Mouse (Mus musculus): ENCODE data around the gene Cox8b. TPM values are rescaled to one million over a fixed set of nuclear protein-coding genes. Genes with fewer than 3 reads are reported as not detected.

Cox8b gene
- polyA plus RNA-seq, 1 experiment from 2014 or later, result not detected

DNA sequence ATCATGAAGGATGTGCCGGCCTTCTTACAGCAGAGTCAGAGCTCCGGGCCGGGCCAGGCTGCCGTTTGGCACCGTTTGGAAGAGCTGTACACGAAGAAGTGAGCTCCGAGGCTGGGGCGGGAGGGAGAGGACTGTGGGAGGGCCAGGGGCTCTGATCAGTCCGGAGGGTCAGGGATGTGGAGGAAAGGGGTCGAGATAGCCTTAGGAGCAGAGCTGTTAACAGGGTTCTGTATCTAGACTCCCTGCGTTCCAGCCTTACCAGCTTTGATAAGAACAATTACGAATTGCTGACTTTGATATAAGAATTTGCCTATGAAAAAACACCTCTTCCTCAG is 17.8 kb downstream of the Cox8b start:
- WGBS, result 0% methylated on average over 12 of the region's 12 CpGs
- H3K4me3 ChIP-seq, result peak overlapping the region; percentile 62
- peak; percentile 57; the same call in 1 of the 2 replicates for ATAC-seq (ENCODE audit: low FRiP score, low read depth)
- peaks cover 14% of the 10 kb centered on the region for H3K36me3 ChIP-seq
- H3K4me2 ChIP-seq, result peak overlapping the region; percentile 61
- no peaks in the 10 kb centered on the region for H3K27me3 ChIP-seq
- H3K27ac ChIP-seq (replicated peaks), result peak overlapping the region; percentile 86
- peaks cover 19% of the 10 kb centered on the region for H3K4me1 ChIP-seq (replicated peaks)
- H3K9ac ChIP-seq, result peak overlapping the region; percentile 69
- H3K9me3 ChIP-seq, result no peaks in the 10 kb centered on the region

DNA sequence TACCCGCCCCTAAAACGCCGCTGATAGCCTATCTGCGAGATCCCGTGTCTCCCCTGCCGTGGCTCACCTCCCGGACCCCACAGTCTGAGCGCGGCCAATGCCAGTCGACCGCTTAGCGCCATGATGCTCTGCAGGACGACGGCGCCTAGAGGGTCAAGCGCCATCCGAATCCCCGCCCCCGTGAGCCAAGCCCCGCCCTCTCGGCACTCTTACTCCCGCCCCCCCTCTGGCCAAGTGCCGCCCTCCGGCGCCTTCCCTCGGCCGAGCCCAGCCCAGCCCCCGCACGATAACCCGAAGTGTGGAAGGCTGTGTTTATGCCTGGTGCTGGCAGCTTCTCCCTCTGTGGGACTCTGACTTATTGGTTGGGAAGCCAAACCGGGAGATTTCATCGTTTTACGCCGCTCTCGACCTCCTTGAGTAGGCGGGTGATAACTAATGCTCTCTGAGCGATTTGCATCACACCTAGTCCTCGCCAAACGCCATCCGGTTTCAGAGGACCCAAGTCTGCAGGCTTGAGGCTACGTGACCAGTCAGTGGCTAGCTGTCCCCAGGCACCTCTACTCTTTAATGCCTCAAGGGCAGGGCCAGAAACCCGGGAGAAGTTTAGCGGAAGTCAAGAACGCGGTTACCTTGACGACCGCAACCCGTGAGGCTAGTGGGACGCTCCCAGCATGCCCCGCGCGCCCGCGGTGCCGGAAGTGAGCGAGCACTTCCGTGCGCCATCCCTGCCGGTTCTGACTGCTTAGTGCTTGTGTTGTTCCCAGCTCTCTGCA is 18.4 kb downstream of the Cox8b start, which contains the start of the genes Psmd13 and Sirt3:
TSS of gene Psmd13 (plus strand) at position 273 of the 773 bp plus-strand sequence.
TSS of gene Sirt3 (minus strand) at position 614 of the 773 bp plus-strand sequence.
- peak within 1 kb of the TSS; percentile 86 for H3K27ac ChIP-seq (replicated peaks)
- ATAC-seq (ENCODE audit: low FRiP score, low read depth), result peak; percentile 95
- H3K9ac ChIP-seq, result peak within 1 kb of the TSS; percentile 69
- peak within 1 kb of the TSS; percentile 62 for H3K4me3 ChIP-seq
- peak within 1 kb of the TSS; percentile 61 for H3K4me2 ChIP-seq
- under 1% methylated on average over 59 of the region's 59 CpGs for WGBS
- H3K27me3 ChIP-seq, result no peaks in the 10 kb centered on the region
- peaks cover 9% of the 10 kb centered on the region; the same call in 1 of the 2 replicates for H3K36me3 ChIP-seq
- H3K4me1 ChIP-seq (replicated peaks), result peaks cover 19% of the 10 kb centered on the region
- no peaks in the 10 kb centered on the region for H3K9me3 ChIP-seq

DNA sequence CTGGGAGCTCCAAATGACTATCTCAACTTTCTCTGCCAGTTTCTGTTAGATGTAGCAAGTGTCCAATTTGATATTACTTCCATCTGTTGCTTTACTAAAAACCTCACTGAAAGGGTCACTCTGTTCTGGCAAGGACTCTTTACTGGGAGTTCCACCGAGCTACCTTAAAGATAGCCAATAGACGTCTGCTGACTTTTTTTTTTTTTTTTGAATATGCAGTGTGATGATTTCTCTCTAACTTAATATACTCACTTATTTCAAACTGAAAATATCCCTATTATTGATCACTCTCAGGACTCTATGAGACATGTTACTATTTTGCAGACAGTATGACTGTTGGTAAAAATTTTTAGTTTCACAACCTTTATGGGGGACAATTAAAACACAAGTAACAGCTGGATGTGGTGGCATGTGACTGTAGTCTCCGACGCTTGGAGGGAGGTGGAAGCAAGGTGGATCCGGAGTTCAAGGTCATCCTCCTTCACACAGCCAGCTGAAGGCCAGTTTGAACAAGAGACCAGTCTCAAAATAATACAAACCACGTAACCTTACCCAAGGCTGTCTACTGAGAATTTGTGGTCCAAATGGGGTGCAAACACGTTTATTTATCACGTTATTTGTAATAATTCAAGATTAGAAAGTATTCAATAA is 19.3 kb downstream of the Cox8b start:
- Histone ChIP-seq H3K4me3 (peak overlapping the region; percentile 62), H3K36me3 (peaks cover 2% of the 10 kb centered on the region; the same call in 1 of the 2 replicates), H3K27ac (replicated peaks) (peak overlapping the region; percentile 86), H3K9me3 (no peaks in the 10 kb centered on the region), H3K9ac (peak overlapping the region; percentile 65), H3K27me3 (no peaks in the 10 kb centered on the region), H3K4me2 (peak overlapping the region; percentile 61), H3K4me1 (replicated peaks) (peaks cover 19% of the 10 kb centered on the region)
- 26% methylated on average over 8 of the region's 8 CpGs for WGBS
- ATAC-seq (ENCODE audit: low FRiP score, low read depth), result no peak

DNA sequence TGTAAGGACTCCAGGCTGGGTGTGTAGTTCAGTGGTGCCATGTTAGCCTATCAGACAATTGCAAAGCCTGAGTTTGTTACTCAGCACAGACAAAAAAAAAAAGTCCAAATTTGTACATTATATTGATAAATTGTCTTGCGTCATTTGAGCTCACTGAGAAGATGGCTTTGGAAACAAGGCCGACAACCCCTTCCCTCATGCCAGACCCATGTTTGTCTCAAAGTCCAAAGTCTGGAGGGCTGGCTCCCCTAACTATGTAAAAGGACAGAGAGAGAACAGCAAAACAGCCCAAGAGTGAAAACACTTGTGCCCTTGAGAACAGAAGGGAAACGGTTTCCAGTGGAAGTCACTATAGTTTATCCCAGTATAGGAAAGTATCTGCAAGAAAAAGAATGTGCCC is 19.8 kb downstream of the Cox8b start:
- 90% methylated on average over 3 of the region's 3 CpGs for WGBS
- Histone ChIP-seq H3K27me3 (no peaks in the 10 kb centered on the region), H3K36me3 (peaks cover 5% of the 10 kb centered on the region; the same call in 1 of the 2 replicates), H3K9me3 (no peaks in the 10 kb centered on the region), H3K4me2 (peak overlapping the region; percentile 61), H3K4me1 (replicated peaks) (peaks cover 19% of the 10 kb centered on the region), H3K4me3 (no peak overlapping the region), H3K27ac (replicated peaks) (no peak overlapping the region), H3K9ac (no peak overlapping the region)
- ATAC-seq (ENCODE audit: low FRiP score, low read depth), result no peak

DNA sequence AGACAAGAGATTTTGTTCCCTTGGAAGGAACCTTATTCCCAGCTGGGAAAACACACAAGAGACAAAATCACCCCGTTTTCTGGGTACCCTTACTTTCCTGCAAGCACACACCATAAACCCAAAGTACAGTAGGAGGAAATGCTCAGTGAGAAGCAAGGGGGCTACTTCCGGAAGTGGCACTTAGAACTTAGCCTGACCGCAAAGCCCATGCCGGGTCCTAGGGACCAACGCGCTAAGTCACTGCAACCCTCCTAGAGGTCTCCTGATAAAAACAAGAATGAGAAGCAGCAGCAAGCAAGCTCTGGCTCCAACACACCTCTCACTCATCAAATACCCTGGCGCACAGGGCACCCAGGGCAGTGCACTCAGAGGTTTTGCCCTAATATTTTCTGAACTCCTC is 20.9 kb downstream of the Cox8b start:
- H3K9ac ChIP-seq, result no peak overlapping the region
- no peaks in the 10 kb centered on the region for H3K27me3 ChIP-seq
- H3K36me3 ChIP-seq, result peaks cover 5% of the 10 kb centered on the region; the same call in 1 of the 2 replicates
- H3K4me2 ChIP-seq, result no peak overlapping the region
- WGBS, result 91% methylated on average over 7 of the region's 7 CpGs
- H3K9me3 ChIP-seq, result no peaks in the 10 kb centered on the region
- peaks cover 19% of the 10 kb centered on the region for H3K4me1 ChIP-seq (replicated peaks)
- no peak overlapping the region for H3K4me3 ChIP-seq
- ATAC-seq (ENCODE audit: low FRiP score, low read depth), result no peak
- no peak overlapping the region for H3K27ac ChIP-seq (replicated peaks)

DNA sequence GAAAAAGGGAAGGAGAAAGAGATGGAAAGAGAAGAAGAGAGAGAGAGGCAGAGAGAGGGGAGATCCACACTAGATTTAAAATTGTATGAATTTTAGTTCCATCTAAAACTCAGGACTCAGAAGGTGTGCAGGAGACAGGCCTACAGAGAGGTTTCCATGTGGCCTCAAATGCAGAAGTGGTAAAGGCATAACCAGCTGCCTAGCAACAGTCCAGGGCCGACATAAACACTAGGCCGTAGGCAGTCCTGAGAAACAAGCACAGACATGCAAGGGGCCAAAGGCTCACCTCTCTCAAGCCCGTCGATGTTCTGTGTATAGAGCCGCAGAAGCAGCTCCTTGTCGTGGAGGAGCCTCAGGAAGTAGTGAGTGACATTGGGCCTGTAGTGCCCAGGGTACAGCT is 22.9 kb downstream of the Cox8b start:
- H3K27ac ChIP-seq (replicated peaks), result no peak overlapping the region
- no peak overlapping the region for H3K9ac ChIP-seq
- no peak overlapping the region for H3K4me3 ChIP-seq
- no peak overlapping the region for H3K4me2 ChIP-seq
- peaks cover 5% of the 10 kb centered on the region; the same call in 1 of the 2 replicates for H3K36me3 ChIP-seq
- H3K4me1 ChIP-seq (replicated peaks), result peaks cover 9% of the 10 kb centered on the region
- WGBS, result 92% methylated on average over 6 of the region's 6 CpGs
- H3K9me3 ChIP-seq, result no peaks in the 10 kb centered on the region
- ATAC-seq (ENCODE audit: low FRiP score, low read depth), result no peak
- H3K27me3 ChIP-seq, result no peaks in the 10 kb centered on the region

DNA sequence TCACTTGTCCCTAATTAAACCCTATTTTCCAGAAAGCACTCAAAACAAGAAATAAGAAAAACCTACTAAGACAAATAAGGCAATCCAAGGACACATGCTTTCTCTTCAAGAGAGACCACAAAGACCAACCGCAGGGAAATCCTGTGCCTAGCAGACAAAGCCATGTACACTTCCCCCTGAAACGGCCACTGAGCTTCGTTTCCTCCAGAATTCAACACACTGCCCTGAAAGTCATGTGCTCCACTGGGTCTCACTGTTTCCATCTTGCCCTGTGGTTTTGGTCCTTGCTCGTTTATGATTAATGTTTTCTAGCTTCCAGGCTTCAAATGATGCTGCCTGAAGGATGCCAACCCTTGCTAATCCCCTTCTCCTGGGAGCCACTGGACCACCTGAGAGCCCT is 26.0 kb downstream of the Cox8b start:
- no peak overlapping the region for H3K9ac ChIP-seq

DNA sequence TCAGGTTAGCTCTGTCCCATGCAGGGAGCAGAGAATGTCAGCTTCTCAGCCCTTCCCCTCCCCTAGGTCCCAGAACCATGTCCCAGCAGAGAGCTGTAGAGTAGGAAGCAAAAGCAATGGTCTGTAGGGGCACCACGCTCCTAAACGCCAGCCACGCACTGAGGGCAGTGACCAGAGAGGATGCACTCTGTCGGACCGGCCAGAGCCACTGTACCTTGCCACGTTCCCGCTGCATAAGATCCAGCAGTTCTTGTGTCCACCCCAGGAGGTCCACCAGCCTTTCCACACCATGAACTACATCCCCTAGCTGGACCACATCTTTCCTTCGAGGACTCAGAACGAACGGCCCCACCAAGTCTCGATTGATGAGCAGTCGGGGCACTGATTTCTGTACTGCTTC is 35.5 kb downstream of the Cox8b start:
- Histone ChIP-seq H3K4me2 (no peak overlapping the region), H3K9ac (no peak overlapping the region), H3K36me3 (peaks cover 42% of the 10 kb centered on the region), H3K27ac (replicated peaks) (no peak overlapping the region), H3K4me3 (no peak overlapping the region), H3K4me1 (replicated peaks) (peaks cover 5% of the 10 kb centered on the region; the same call in 1 of the 2 replicates), H3K9me3 (no peaks in the 10 kb centered on the region), H3K27me3 (no peaks in the 10 kb centered on the region)
- 91% methylated on average over 12 of the region's 12 CpGs for WGBS
- no peak for ATAC-seq (ENCODE audit: low FRiP score, low read depth)

More for the DNA sequence above, 26.0 kb downstream of the Cox8b start:
- no peaks in the 10 kb centered on the region for H3K27me3 ChIP-seq
- peaks cover 5% of the 10 kb centered on the region; the same call in 1 of the 2 replicates for H3K36me3 ChIP-seq
- no peaks in the 10 kb centered on the region for H3K4me1 ChIP-seq (replicated peaks)
- H3K9me3 ChIP-seq, result no peaks in the 10 kb centered on the region
- no peak for ATAC-seq (ENCODE audit: low FRiP score, low read depth)
- WGBS, result 90% methylated on average over 4 of the region's 4 CpGs
- H3K27ac ChIP-seq (replicated peaks), result no peak overlapping the region
- no peak overlapping the region for H3K4me3 ChIP-seq
- no peak overlapping the region for H3K4me2 ChIP-seq

DNA sequence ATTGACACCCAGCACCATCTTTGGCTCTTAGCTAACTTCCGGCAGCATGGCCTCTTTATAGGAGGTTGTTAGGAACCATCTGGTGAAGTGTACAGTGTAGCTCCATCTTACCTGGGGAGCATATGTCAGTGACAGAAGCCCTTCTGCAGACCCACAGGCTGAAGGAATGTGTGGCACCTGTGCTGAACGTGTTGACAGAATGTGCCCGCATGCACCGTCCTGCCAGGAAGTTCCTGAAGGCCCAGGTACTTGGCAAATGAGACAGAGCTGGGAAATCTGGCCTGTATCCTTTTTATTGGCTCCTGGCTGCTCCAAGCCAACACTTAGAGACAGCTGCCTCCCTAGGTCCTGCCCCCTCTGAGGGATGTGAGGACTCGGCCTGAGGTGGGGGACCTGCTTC is 39.5 kb downstream of the Cox8b start:
- H3K27ac ChIP-seq (replicated peaks), result no peak overlapping the region
- H3K27me3 ChIP-seq, result no peaks in the 10 kb centered on the region
- no peak overlapping the region for H3K9ac ChIP-seq
- no peaks in the 10 kb centered on the region for H3K9me3 ChIP-seq
- peaks cover 46% of the 10 kb centered on the region for H3K36me3 ChIP-seq
- no peak overlapping the region for H3K4me3 ChIP-seq
- H3K4me2 ChIP-seq, result no peak overlapping the region
- WGBS, result 94% methylated on average over 5 of the region's 5 CpGs
- H3K4me1 ChIP-seq (replicated peaks), result peaks cover 27% of the 10 kb centered on the region
- ATAC-seq (ENCODE audit: low FRiP score, low read depth), result no peak

DNA sequence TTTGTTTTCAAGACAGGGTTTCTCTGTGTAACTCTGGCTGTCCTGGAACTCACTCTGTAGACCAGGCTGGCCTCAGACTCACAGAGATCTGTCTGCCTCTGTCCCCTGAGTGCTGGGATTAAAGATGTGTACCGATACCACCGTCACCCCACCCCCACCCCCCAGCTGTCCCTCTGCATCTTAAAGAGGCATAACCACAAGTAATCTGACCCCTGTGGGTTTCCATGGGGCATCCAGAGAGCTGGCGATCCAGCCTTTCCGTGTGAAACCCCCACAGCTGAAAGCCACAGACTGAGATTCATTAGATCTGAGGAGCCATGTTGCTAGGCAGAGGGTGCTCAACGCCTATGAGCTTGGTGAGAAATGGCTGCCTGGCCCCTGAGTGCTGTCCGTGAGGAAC is 40.2 kb downstream of the Cox8b start:
- Histone ChIP-seq H3K36me3 (peaks cover 46% of the 10 kb centered on the region), H3K4me2 (no peak overlapping the region), H3K9me3 (no peaks in the 10 kb centered on the region), H3K27ac (replicated peaks) (no peak overlapping the region), H3K9ac (no peak overlapping the region), H3K4me1 (replicated peaks) (peaks cover 34% of the 10 kb centered on the region), H3K4me3 (no peak overlapping the region), H3K27me3 (no peaks in the 10 kb centered on the region)
- WGBS, result 68% methylated on average over 6 of the region's 6 CpGs
- ATAC-seq (ENCODE audit: low FRiP score, low read depth), result no peak

DNA sequence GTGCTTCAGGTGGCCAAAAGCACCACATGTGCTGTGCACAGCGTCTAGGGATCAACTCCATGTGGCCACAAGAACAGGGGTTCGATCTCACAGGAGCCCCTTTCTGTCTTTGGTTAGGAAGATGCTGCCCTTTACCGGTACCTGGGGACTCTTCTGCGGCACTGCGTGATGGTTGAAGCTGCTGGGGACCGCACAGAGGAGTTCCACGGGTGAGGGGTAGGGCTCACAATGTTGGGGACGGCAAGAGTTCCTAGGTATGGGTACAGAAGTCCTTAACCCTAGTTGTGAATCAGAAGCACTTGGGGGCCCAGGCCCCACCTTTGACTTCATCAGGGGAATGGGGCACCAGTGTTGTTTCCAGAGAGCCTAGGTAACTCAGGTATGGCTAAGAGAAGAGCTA is 41.5 kb downstream of the Cox8b start:
- H3K9ac ChIP-seq, result peak overlapping the region; percentile 90
- H3K27ac ChIP-seq (replicated peaks), result no peak overlapping the region
- H3K4me1 ChIP-seq (replicated peaks), result peaks cover 36% of the 10 kb centered on the region
- 95% methylated on average over 8 of the region's 8 CpGs for WGBS
- peak overlapping the region; percentile 90 for H3K4me3 ChIP-seq
- no peaks in the 10 kb centered on the region for H3K27me3 ChIP-seq
- no peaks in the 10 kb centered on the region for H3K9me3 ChIP-seq
- no peak for ATAC-seq (ENCODE audit: low FRiP score, low read depth)
- peaks cover 46% of the 10 kb centered on the region for H3K36me3 ChIP-seq
- H3K4me2 ChIP-seq, result peak overlapping the region; percentile 80
